In genomic region chr9:44376141-44376540, GRCm38 (mm10) we compare ENCODE assay signal across 19 mouse cellular contexts. TPM values are rescaled to one million over a fixed set of nuclear protein-coding genes. Genes with fewer than 3 reads are reported as not detected.
DNase-seq lines count a peak whose midpoint lies in the region; TF ChIP-seq lines count a peak whose summit lies in the region.
"Had no signal": no experiment of that assay in that cellular context is flagged by ENCODE, and none has a peak within 500 bp of the region (broad histone marks: within the 10 kb centered on the region; RNA-seq: fewer than 3 reads in every experiment).

No protein-coding gene starts in this region.

- H3K27me3 ChIP-seq in ES-Bruce4 (ENCODE audit: control insufficient read depth, insufficient read depth, low read length, poor library complexity, severe bottlenecking) (no peaks in the 10 kb centered on the region), myocyte (ENCODE audit: control insufficient read depth, insufficient read depth, insufficient read length) (no peaks in the 10 kb centered on the region)
- H3K27me3 ChIP-seq: CH12.LX; embryonic facial prominence, embryonic 12.5 days; forebrain, embryonic 13.5 days; forebrain, embryonic 15.5 days had no signal

- intact Hi-C loops in gastrocnemius, adult 2 months (cut with DNase I) = no loop called here

- H3K27ac ChIP-seq in gastrocnemius, adult 2 months = peak overlapping the region; percentile 41
- H3K27ac ChIP-seq in ES-Bruce4 (ENCODE audit: insufficient read depth, low read length) = 0 out of 2 replicates have a peak overlapping the region, but pooled peaks have one; percentile 21
- H3K27ac ChIP-seq: embryonic facial prominence, embryonic 10.5 days; embryonic facial prominence, embryonic 12.5 days; forebrain, embryonic 13.5 days; forebrain, embryonic 15.5 days had no signal

- DNase-seq in adrenal gland, adult (ENCODE audit: inconsistent age in 2 of 2, low spot score in 1 of 2) = peak; percentile 53 to 89
- no peak for DNase-seq in adrenal gland, postnatal 10 days
- no peak for DNase-seq in gastrocnemius, adult 2 months
- no peak for DNase-seq in gastrocnemius, postnatal 4 days (ENCODE audit: low spot score in 2 of 2)
- no peak for DNase-seq in urinary bladder, postnatal 14 days (ENCODE audit: low spot score)
- DNase-seq: adrenal gland, adult 8-10 months; B cell, adult 2 months; cerebellum, adult 18-20 months; cerebellum, adult 8-10 months; cerebellum, adult 9-11 months; cerebellum, postnatal 25 days; forebrain, postnatal 0 days had no signal

- H3K36me3 ChIP-seq in ES-Bruce4 (ENCODE audit: control insufficient read depth, insufficient read depth, low read length, poor library complexity, severe bottlenecking) (no peaks in the 10 kb centered on the region), myocyte (ENCODE audit: control insufficient read depth, insufficient read depth) (no peaks in the 10 kb centered on the region)

- H3ac ChIP-seq in myocyte (ENCODE audit: control insufficient read depth, insufficient read length) = no peak overlapping the region

- no peak for TF ChIP-seq EP300 in ES-Bruce4 (IDR thresholded peaks at IDR 0.05; ENCODE audit: insufficient read depth, low read depth, low read length)

- H3K9me3 ChIP-seq in ES-Bruce4 (replicated peaks; ENCODE audit: control insufficient read depth, insufficient read depth, low read length, poor library complexity, severe bottlenecking) = peaks cover 8% of the 10 kb centered on the region
- H3K9me3 ChIP-seq: embryonic facial prominence, embryonic 10.5 days; embryonic facial prominence, embryonic 12.5 days; forebrain, embryonic 13.5 days; forebrain, embryonic 15.5 days had no signal

- H3K4me3 ChIP-seq in gastrocnemius, adult 2 months = no peak overlapping the region
- no peak overlapping the region for H3K4me3 ChIP-seq in ES-Bruce4 (ENCODE audit: low read depth, low read length)
- H3K4me3 ChIP-seq in myocyte = no peak overlapping the region
- H3K4me3 ChIP-seq: embryonic facial prominence, embryonic 10.5 days; embryonic facial prominence, embryonic 12.5 days; forebrain, embryonic 13.5 days; forebrain, embryonic 15.5 days had no signal

- H3K9ac ChIP-seq in ES-Bruce4 (ENCODE audit: low read depth, poor library complexity, severe bottlenecking) = no peak overlapping the region
- H3K9ac ChIP-seq: embryonic facial prominence, embryonic 12.5 days; forebrain, embryonic 13.5 days; forebrain, embryonic 15.5 days; forebrain, postnatal 0 days had no signal

- H3K4me1 ChIP-seq in ES-Bruce4 (ENCODE audit: control insufficient read depth, insufficient read depth, low read length) = peaks cover 2% of the 10 kb centered on the region

- TF ChIP-seq CTCF in gastrocnemius, adult 2 months (IDR thresholded peaks at IDR 0.05) = no peak
- no peak for TF ChIP-seq CTCF in ES-Bruce4 (IDR thresholded peaks at IDR 0.05; ENCODE audit: low read depth, low read length)

- peaks cover 15% of the 10 kb centered on the region for H3K79me2 ChIP-seq in myocyte (ENCODE audit: control insufficient read depth, insufficient read depth)

- TF ChIP-seq POLR2A in ES-Bruce4 (IDR thresholded peaks at IDR 0.05; ENCODE audit: insufficient read depth, low read length) (no peak), myocyte (IDR thresholded peaks at IDR 0.05; ENCODE audit: insufficient read length, low read depth) (no peak)

- H3K4me2 ChIP-seq in myocyte (ENCODE audit: low read depth) = no peak overlapping the region
- H3K4me2 ChIP-seq: embryonic facial prominence, embryonic 12.5 days; forebrain, embryonic 13.5 days; forebrain, embryonic 15.5 days had no signal

TF ChIP-seq in myocyte, 11 proteins besides CTCF, POLR2A, EP300 and RAD21:
- TF ChIP-seq USF1 (IDR thresholded peaks at IDR 0.05; ENCODE audit: low read depth) (no peak), TCF12 (IDR thresholded peaks at IDR 0.05; ENCODE audit: insufficient read depth, poor library complexity, severe bottlenecking) (no peak), E2F4 (IDR thresholded peaks at IDR 0.05; ENCODE audit: insufficient read depth) (no peak), MYOD1 (IDR thresholded peaks at IDR 0.05; ENCODE audit: control insufficient read depth in 1 of 3, insufficient read length in 2 of 3, low read depth in 2 of 3) (peak in 2 of 3 experiments; percentile 22 to 45), REST (IDR thresholded peaks at IDR 0.05; ENCODE audit: insufficient read depth, insufficient read length) (no peak), POLR2AphosphoS2 (IDR thresholded peaks at IDR 0.05; ENCODE audit: insufficient read length, low read depth) (no peak)

RNA-seq across cellular contexts. Expression of gene Hyou1, which starts 3.1 kb away (rescaled TPM):
- total RNA-seq in adrenal gland, postnatal 10 days (2021) = 100 to 1,000 TPM in 1 of 2 experiments, 10 to 100 TPM in 1; 97.2 to 121 TPM
- 10 to 100 TPM; 24.2 to 33.6 TPM for total RNA-seq in gastrocnemius, adult 2 months (2021)
- 10 to 100 TPM; 49.2 to 51.3 TPM for total RNA-seq in gastrocnemius, postnatal 4 days (2021)
- polyA plus RNA-seq in ES-Bruce4 (2011; ENCODE audit: insufficient read depth, insufficient read length, low read depth, missing spikeins) = 114 and 147 TPM in 2 replicates
- polyA plus RNA-seq in myocyte (2012; fragmentation: generic; extraction: Trizol) = 45.9 TPM

RNA-seq across cellular contexts. Expression of gene Vps11, which starts 14.7 kb away (rescaled TPM):
- 10 to 100 TPM; 42.3 to 47.3 TPM for total RNA-seq in adrenal gland, postnatal 10 days (2021)
- total RNA-seq in gastrocnemius, adult 2 months (2021) = 10 to 100 TPM; 16.6 to 19.5 TPM
- total RNA-seq in gastrocnemius, postnatal 4 days (2021) = 10 to 100 TPM; 25.4 to 27.9 TPM
- polyA plus RNA-seq in ES-Bruce4 (2011; ENCODE audit: insufficient read depth, insufficient read length, low read depth, missing spikeins) (26.7 and 30.5 TPM in 2 replicates), myocyte (2012; fragmentation: generic; extraction: Trizol) (26.4 TPM)

RNA-seq across cellular contexts. Expression of gene Slc37a4, which starts 20.5 kb away (rescaled TPM):
- total RNA-seq in adrenal gland, postnatal 10 days (2021) = 10 to 100 TPM; 30.6 to 44.8 TPM
- total RNA-seq in gastrocnemius, adult 2 months (2021) = 100 to 1,000 TPM in 1 of 2 experiments, 10 to 100 TPM in 1; 90.6 to 129 TPM
- 10 to 100 TPM; 58.2 to 68.3 TPM for total RNA-seq in gastrocnemius, postnatal 4 days (2021)
- polyA plus RNA-seq in ES-Bruce4 (2011; ENCODE audit: insufficient read depth, insufficient read length, low read depth, missing spikeins) = 7.7 and 8.1 TPM in 2 replicates
- polyA plus RNA-seq in myocyte (2012; fragmentation: generic; extraction: Trizol) = 20.8 TPM

RNA-seq across cellular contexts. Expression of gene Rps25, which starts 30.8 kb away (rescaled TPM):
- 1,000 to 10,000 TPM; 1,303 to 1,311 TPM for total RNA-seq in adrenal gland, postnatal 10 days (2021)
- total RNA-seq in gastrocnemius, adult 2 months (2021) = 100 to 1,000 TPM; 740 to 827 TPM
- 1,000 to 10,000 TPM; 1,491 to 1,513 TPM for total RNA-seq in gastrocnemius, postnatal 4 days (2021)
- polyA plus RNA-seq in ES-Bruce4 (2011; ENCODE audit: insufficient read depth, insufficient read length, low read depth, missing spikeins) (4,348 and 4,428 TPM in 2 replicates), myocyte (2012; fragmentation: generic; extraction: Trizol) (1,955 TPM)

RNA-seq across cellular contexts. Expression of gene Trappc4, which starts 31.3 kb away (rescaled TPM):
- 10 to 100 TPM; 65.4 to 70.9 TPM for total RNA-seq in adrenal gland, postnatal 10 days (2021)
- total RNA-seq in gastrocnemius, adult 2 months (2021) = 10 to 100 TPM; 15.4 to 21.5 TPM
- 10 to 100 TPM; 43.2 to 43.5 TPM for total RNA-seq in gastrocnemius, postnatal 4 days (2021)
- 83.0 and 89.8 TPM in 2 replicates for polyA plus RNA-seq in ES-Bruce4 (2011; ENCODE audit: insufficient read depth, insufficient read length, low read depth, missing spikeins)
- 119 TPM for polyA plus RNA-seq in myocyte (2012; fragmentation: generic; extraction: Trizol)

Comparison
In these comparisons a context has a peak if more than half of its experiments do, and no peak if none do; other contexts are left out.
1. DNase-seq: peak in adrenal gland, adult (2 of 2); none in adrenal gland, postnatal 10 days (single experiment), gastrocnemius, adult 2 months (single experiment), gastrocnemius, postnatal 4 days (0 of 2) and urinary bladder, postnatal 14 days (single experiment).